Mouse (Mus musculus): ENCODE measurements at regions not wholly inside any gene's neighbourhood (a gene's known extent, or its start where the extent isn't known, plus 50 kb on each side); places are given as distances from the start of the nearest gene placed in this dataset.

DNA sequence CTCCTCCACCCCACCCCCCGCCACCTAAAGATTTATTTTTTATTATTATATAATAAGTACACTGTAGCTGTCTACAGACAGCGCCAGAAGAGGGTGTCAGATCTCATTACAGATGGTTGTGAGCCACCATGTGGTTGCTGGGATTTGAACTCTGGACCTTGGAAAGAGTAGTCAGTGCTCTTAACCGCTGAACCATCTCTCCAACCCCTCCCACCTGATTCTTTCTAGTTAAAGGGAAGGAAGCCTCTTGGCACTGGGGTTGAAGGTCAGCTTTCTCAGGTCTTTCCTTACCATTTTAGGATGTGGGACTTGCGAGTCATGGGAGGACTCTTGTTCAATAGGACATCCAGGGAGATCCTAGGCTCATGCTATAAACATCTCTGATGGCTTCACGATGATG lies 54.7 kb downstream of the Hes1 start:
- Histone ChIP-seq H3K27ac (no peak overlapping the region), H3K4me3 (no peak overlapping the region)
- TF ChIP-seq CTCF (IDR thresholded peaks at IDR 0.05), result no peak
- intact Hi-C loops (cut with DNase I), result no loop called here
- no peak for DNase-seq

DNA sequence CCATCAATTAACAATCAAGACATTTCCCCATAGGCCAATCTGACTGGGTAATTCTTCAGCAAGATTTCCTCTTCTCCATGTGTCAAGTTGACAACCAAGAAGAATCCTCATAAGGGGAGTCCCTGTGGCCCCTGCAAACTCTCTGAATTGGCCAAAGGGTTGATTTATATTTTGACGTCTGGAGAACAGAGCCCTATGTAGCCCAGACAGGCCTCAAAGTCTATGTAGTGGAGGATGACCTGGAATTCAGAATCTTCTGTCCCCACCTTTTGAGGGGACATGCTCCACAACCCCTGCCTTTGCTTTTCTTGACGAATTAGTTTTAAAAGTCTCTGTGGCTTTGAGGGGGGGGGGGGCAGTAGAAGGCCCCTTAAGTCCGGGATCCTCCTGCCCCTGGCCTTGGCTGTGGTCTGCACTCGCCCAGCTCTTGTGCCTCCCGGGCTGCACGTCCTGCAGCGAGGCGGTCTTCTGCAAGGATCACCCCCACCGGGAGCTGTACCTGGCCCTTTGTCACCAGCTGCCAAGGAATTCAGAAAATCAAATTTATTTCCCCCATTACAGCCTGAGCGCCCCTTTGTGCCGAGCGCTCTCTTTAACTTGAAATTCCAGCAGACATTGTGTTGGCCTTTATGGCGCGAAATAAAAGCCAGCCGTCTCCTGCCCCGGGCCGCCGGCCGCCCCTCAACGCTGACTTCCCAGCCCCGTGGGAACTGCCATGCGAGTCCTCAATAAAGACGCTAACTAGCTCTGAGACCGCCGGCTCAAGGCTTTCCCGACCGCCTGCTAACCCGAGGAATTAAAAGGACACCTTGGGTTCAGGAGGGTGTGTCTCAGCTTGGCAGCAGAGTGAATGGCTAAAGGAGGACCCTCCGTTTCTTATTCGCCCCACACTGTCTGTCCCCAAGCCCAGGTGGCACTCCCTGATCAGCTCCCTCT lies 56.4 kb downstream of the Hes1 start:
- H3K27ac ChIP-seq, result no peak overlapping the region
- no peak overlapping the region for H3K4me3 ChIP-seq
- no peak for DNase-seq
- TF ChIP-seq CTCF (IDR thresholded peaks at IDR 0.05), result no peak
- intact Hi-C loops (cut with DNase I), result no loop called here

DNA sequence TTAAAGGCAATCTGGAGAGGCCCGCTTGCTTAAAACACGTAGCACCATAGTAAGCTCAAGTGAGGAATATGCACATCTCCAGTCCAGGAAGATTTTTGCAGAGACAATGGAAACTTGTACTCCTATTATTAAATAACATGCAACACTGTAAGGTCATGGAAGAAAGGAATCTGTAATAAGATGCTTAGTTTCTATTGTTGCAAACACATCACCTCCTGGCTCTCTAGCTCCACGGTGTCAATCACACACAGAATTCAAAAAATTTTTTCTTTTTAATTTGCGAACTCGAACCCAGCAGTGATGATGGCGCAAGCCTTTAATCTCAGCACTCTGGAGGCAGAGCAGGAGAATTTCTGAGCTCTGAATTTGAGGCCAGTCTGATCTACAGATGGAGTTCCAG lies 57.4 kb downstream of the Hes1 start:
- H3K27ac ChIP-seq, result no peak overlapping the region
- DNase-seq, result no peak
- intact Hi-C loops (cut with DNase I), result no loop called here
- no peak for TF ChIP-seq CTCF (IDR thresholded peaks at IDR 0.05)
- no peak overlapping the region for H3K4me3 ChIP-seq

DNA sequence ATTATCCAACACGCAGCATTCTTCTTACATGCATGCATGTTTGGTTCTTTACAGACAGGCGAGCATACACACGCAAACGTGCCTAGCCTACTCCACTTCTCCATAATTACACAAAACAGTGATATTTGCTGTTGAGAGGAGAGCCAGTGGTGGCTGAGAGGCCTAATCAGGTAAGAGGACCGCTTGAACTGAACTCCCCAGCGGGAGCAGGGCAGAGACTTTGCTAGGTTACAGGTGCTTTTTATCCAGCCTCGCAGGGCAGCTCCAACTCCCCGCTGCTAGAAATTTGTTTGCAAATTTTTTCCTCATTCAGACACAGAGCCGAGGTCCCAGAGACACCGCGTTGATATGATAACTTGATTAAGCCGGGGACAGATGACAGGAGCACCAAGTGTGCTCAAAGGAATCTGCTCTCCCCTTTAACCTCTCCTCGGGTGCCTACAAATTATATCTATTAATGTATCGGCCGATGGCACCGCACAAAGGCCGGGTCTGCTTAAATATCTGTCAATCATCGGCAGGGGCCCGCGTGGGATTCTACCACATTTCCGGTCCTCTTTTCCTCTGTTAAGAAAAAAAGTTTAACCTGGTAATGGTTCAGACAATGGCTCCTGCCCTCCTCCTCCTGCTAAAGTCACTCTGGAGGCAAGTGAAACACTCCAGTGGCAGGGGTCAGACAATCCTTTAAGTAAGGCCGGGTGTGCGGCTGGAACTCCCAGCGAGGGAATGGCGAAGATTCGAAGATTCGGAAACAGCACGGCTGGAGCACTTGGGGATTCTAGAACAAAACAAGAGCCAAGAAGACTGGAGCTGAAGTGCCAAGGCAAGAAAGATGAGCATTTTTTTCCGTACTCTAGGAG lies 58.3 kb downstream of the Hes1 start:
- no peak for TF ChIP-seq CTCF (IDR thresholded peaks at IDR 0.05)
- no peak for DNase-seq
- intact Hi-C loops (cut with DNase I), result no loop called here
- no peak overlapping the region for H3K4me3 ChIP-seq
- no peak overlapping the region for H3K27ac ChIP-seq

DNA sequence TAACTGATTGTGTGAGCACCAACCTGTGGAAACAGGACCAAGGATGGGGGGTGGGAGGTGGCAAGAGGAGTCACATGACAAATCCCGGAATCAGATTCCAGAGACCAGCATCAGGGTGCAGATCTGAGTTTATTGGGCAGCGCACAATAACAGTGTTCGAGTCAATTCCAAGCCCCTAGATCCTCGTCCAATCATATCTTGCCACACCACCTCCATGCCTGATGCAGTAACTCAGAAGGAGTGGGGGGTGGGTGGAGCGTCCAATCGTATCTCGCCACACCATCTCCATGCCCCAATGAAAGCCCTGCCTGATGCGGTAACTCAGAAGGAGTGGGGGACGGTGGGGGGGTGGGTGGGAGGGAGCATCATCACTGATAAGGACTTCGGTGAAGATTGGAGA lies 62.8 kb downstream of the Hes1 start:
- no peak for TF ChIP-seq CTCF (IDR thresholded peaks at IDR 0.05)
- H3K4me3 ChIP-seq, result no peak overlapping the region
- intact Hi-C loops (cut with DNase I), result no loop called here
- no peak overlapping the region for H3K27ac ChIP-seq
- DNase-seq, result no peak

DNA sequence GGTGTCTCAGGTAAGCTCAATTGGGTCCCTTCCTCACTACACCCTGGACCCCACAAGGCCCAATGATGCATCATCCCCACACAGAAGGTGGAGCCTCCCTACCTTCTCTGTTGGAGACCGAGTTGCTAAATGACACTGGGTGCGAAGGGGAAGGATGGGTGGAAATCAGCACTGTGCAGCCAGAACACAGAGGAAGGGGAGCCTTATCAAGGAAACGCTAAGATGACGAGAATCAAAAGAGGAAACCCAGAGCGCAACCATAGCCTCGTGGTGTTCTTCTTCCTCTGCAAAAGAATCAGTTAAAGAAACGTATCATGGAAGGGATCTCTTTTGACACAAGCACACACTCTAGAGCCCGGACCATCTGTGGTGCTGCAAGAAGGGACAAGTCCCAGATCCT lies 64.6 kb downstream of the Hes1 start:
- intact Hi-C loops (cut with DNase I), result no loop called here
- DNase-seq, result no peak
- no peak overlapping the region for H3K4me3 ChIP-seq
- TF ChIP-seq CTCF (IDR thresholded peaks at IDR 0.05), result no peak
- no peak overlapping the region for H3K27ac ChIP-seq

DNA sequence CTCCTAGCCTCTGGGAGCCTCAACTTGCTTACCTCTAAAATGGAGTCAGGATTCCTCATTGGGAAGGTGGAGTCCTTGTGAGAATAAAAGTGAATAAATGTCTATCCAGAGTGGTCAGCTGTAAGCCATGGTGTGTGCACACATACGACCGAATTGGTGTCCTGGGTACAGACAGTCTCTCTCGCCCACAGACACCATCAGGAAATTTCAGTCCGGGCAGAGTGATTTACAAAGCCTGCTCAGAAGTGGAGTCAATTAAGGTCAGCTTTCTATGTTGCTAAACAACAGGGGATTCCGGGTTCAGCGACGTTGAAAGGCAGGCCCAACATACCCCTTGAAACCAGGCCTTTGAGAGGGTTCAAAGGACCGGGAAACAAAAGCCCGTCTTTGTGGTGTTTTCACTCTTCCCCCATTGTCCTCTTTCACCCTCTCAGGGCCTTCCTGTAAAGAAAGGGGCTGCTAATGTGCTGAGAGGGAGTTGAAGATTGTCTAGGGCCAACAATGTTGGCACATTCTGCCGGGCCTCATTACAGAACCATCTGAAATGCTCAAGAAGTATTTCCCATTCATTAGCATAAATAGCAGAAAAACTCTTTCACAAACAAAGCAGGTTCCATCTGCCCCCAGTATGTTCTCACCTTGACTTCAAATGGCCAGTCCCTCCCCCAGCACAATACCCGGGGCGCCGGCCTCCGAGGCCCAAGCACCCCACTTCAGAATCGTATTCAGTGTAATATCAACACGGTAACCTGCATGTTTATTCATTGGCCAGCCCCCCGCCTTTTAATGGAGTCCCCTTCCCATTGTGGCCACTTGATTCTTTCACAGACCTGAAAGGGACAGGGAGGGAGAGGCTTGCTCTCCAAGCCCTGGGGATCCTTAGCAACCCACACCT lies 65.3 kb downstream of the Hes1 start:
- Histone ChIP-seq H3K4me3 (no peak overlapping the region), H3K27ac (no peak overlapping the region)
- no peak for DNase-seq
- TF ChIP-seq CTCF (IDR thresholded peaks at IDR 0.05), result no peak
- intact Hi-C loops (cut with DNase I), result no loop called here

DNA sequence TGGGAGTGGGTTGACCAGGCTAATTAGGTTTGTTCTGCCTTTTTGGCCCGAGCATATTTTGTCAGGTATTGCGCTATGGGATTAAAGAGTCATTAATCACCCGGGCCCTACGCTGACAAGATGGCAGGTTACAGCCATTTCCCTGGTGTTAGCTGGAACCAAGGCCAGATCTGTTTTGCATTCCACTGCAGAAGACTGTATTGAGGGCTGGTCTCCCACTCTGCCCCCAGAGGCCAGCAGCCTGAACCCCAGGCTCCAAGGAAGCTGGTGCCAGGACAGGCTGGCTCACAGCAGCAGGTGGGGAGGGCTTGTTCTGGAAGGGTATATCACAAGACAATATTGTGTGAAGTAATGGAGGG lies 65.9 kb downstream of the Hes1 start:
- intact Hi-C loops (cut with DNase I), result no loop called here
- TF ChIP-seq CTCF (IDR thresholded peaks at IDR 0.05), result no peak
- no peak overlapping the region for H3K4me3 ChIP-seq
- H3K27ac ChIP-seq, result no peak overlapping the region
- no peak for DNase-seq

DNA sequence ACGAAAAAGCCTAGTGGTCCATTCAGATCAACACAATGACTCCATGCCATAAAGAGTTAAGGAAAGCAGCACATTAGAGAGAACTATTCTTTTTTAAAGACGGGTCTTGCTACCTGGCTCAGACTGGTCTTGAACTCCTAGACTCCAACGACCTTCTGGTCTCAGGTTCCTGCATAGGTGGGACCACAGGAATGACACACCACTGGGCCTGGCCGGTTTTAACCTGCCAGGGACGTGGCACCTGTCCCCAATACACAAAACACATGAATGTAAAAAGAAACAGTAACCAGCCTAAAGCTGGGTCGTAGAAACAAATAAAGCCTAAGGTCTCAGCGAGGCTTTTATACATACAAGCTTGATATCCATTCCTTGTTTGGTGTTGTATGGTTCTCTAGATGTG lies 67.9 kb downstream of the Hes1 start:
- no peak overlapping the region for H3K27ac ChIP-seq
- intact Hi-C loops (cut with DNase I), result no loop called here
- no peak for DNase-seq
- no peak overlapping the region for H3K4me3 ChIP-seq
- TF ChIP-seq CTCF (IDR thresholded peaks at IDR 0.05), result no peak

DNA sequence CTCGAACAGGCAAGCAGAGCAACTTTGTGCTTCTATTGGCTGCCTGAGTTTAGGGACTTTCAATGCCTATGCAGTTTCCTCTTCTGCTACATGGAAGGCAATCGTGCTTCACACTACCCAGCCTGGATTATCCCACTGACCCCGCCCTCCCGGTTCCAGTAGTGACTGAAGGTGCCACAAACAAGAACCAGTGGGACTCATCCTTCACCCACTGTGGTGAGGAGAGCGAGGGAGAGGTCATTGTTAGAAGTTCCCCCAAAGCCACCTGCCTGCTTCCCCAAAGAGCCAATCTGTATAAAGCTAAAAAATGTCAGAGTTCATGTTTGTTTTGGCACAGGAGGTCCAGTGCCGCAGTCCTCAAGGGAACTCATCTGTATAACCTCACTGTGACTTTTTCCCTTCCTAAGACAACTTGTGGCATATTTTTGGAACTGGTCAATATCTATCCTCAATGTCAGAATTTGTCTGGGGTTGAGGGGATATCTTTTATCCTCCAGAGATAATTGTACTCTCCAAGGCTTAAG lies 70.5 kb downstream of the Hes1 start:
- no peak overlapping the region for H3K4me3 ChIP-seq
- no peak for TF ChIP-seq CTCF (IDR thresholded peaks at IDR 0.05)
- H3K27ac ChIP-seq, result no peak overlapping the region
- intact Hi-C loops (cut with DNase I), result no loop called here
- DNase-seq, result no peak

DNA sequence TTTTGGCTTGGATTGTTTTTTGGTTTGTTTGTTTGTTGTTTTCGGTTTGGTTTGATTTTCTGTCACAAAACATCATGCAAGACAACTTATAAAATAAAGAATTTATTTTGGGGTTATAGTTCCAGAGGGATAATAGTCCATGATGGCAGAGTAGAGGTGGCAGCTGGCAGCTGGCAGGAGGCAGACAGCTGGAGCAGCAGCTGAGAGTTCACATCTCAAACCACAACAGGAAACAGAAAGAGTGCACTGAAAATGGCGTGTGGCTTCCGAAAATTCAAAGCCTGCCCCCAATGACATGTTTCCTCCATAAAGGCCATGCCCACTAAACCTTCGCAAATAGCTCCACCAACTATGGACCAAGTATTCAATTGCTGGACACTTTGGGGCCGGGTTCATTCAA lies 72.7 kb downstream of the Hes1 start:
- no peak for DNase-seq
- no peak for TF ChIP-seq CTCF (IDR thresholded peaks at IDR 0.05)
- intact Hi-C loops (cut with DNase I), result no loop called here
- Histone ChIP-seq H3K27ac (no peak overlapping the region), H3K4me3 (no peak overlapping the region)

DNA sequence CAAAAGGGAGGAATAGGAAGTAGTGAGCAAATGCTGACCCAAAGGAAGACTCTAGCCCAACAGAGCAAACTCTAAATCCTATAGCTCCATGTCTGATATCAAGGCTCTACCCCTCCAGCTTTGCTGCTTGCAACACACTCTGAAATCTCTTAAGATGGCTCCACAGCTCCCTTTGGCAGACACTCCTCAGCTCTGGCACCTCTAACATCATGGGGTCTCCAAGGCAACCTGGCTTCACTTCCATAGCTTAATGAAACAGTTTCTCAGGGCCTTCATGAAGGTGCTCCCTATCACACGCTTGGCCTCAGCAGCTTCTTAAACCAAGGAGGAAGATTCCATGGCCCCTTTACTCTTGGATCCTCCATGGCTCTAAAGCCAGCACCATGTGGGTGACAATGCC lies 73.6 kb downstream of the Hes1 start:
- no peak overlapping the region for H3K27ac ChIP-seq
- no peak overlapping the region for H3K4me3 ChIP-seq
- no peak for TF ChIP-seq CTCF (IDR thresholded peaks at IDR 0.05)
- no peak for DNase-seq
- intact Hi-C loops (cut with DNase I), result no loop called here

All from gastrocnemius, adult 2 months (tissue).